ENCODE assay signal across 24 mouse cellular contexts in the genomic region with DNA sequence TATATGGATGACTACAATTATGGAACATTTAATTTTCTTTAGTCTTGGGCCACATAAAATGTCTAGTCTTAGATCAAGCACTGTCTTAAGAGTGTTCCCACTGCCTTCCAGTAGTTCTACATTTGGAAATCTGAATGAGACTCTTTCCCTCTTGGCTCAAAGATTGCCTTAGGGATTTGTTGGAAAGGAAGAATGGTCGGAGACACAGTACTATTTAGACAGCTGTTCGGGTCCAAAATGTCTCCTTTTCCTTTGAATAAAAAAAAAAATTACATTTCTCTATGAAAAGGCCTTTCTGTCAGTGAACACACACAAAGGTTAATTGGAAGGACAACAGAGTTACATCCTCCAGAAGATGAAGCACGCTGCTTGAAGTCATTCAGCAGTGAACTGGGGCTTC.
"Had no signal": no experiment of that assay in that cellular context is flagged by ENCODE, and none has a peak within 500 bp of the region (broad histone marks: within the 10 kb centered on the region; RNA-seq: fewer than 3 reads in every experiment).

No protein-coding gene starts in this region.

- H3K27me3 ChIP-seq: heart, embryonic 13.5 days; heart, embryonic 15.5 days; intestine, embryonic 15.5 days; limb, embryonic 12.5 days; liver, embryonic 13.5 days; liver, embryonic 15.5 days had no signal

- H3K4me2 ChIP-seq: heart, embryonic 13.5 days; heart, embryonic 15.5 days; hindbrain, embryonic 14.5 days; intestine, embryonic 15.5 days; limb, embryonic 12.5 days; liver, embryonic 11.5 days; liver, embryonic 13.5 days; liver, embryonic 15.5 days had no signal

- H3K27ac ChIP-seq: gastrocnemius, adult 2 months; heart, embryonic 13.5 days; heart, embryonic 15.5 days; hindbrain, embryonic 14.5 days; intestine, embryonic 15.5 days; layer of hippocampus, adult 2 months; left cerebral cortex, adult 2 months; limb, embryonic 10.5 days; limb, embryonic 12.5 days; liver, embryonic 13.5 days; liver, embryonic 15.5 days had no signal

- H3K9ac ChIP-seq: forebrain, postnatal 0 days; heart, embryonic 13.5 days; heart, embryonic 15.5 days; hindbrain, embryonic 14.5 days; intestine, embryonic 15.5 days; limb, embryonic 12.5 days; liver, embryonic 13.5 days; liver, embryonic 15.5 days; liver, postnatal 0 days had no signal

- ATAC-seq: forebrain, postnatal 0 days; hindbrain, embryonic 16.5 days; inflammation-experienced regulatory T-cells, adult 6 months; intestine, embryonic 15.5 days; intestine, postnatal 0 days; liver, postnatal 0 days had no signal

- H3K4me1 ChIP-seq: heart, embryonic 13.5 days; heart, embryonic 15.5 days; intestine, embryonic 15.5 days; limb, embryonic 10.5 days; limb, embryonic 12.5 days; liver, embryonic 13.5 days; liver, embryonic 15.5 days had no signal

- H3K9me3 ChIP-seq: heart, embryonic 13.5 days; intestine, embryonic 15.5 days; limb, embryonic 10.5 days; limb, embryonic 12.5 days; liver, embryonic 13.5 days; liver, embryonic 15.5 days had no signal

- H3K4me3 ChIP-seq: gastrocnemius, adult 2 months; heart, embryonic 13.5 days; heart, embryonic 15.5 days; intestine, embryonic 15.5 days; layer of hippocampus, adult 2 months; left cerebral cortex, adult 2 months; limb, embryonic 10.5 days; limb, embryonic 12.5 days; liver, embryonic 13.5 days; liver, embryonic 15.5 days had no signal

- H3K36me3 ChIP-seq: heart, embryonic 13.5 days; heart, embryonic 15.5 days; intestine, embryonic 15.5 days; limb, embryonic 10.5 days; limb, embryonic 12.5 days; liver, embryonic 13.5 days; liver, embryonic 15.5 days had no signal

- DNase-seq: forebrain, postnatal 0 days; gastrocnemius, adult 2 months; gastrocnemius, postnatal 14 days; gastrocnemius, postnatal 36 days; heart, adult 11 months; kidney, adult 18-20 months; kidney, adult 8-10 months; kidney, postnatal 25 days; liver; liver, embryonic 13.5 days; liver, postnatal 0 days had no signal
